Mouse (Mus musculus) embryonic facial prominence, embryonic 11.5 days (tissue): ENCODE measurements around the gene Card10. TPM values are rescaled to one million over a fixed set of nuclear protein-coding genes. Genes with fewer than 3 reads are reported as not detected.
A peak's percentile ranks its signal among the peaks of the same experiment; 100 is the strongest.

ENCODE experiments used
- ATAC-seq: fragments of 200-750 bp; cut with Nextera tagmentation; replicated peaks from 2 replicates; pipeline ENCODE4 v1.8.0; 2017; ENCODE audit warnings: low read depth; ENCODE audit not compliant: insufficient number of reproducible peaks, low FRiP score, low TSS enrichment
- DNase-seq: peaks from one replicate; pipeline ENCODE4 v3.0.0-alpha.2; 2015; ENCODE audit warnings: low spot score
- H3K27ac ChIP-seq: fragments of 300-500 bp; sonication (generic); replicated peaks from 2 replicates; pipeline ENCODE4 v1.5.1; 2014; ENCODE audit warnings: mild to moderate bottlenecking, low read depth, low read length, control low read depth
- H3K27me3 ChIP-seq: fragments of 300-500 bp; sonication (generic); 2 replicates; pipeline ENCODE4 v1.6.1; 2014; ENCODE audit warnings: mild to moderate bottlenecking, low read length, moderate library complexity, mixed read lengths; ENCODE audit not compliant: control insufficient read depth, insufficient read depth
- H3K36me3 ChIP-seq: fragments of 300-500 bp; sonication (generic); replicated peaks from 2 replicates; pipeline ENCODE4 v1.6.1; 2014; ENCODE audit warnings: low read depth, mild to moderate bottlenecking, low read length, moderate library complexity, mixed read lengths; ENCODE audit not compliant: control insufficient read depth, insufficient read depth
- H3K4me1 ChIP-seq: fragments of 300-500 bp; sonication (generic); 2 replicates; pipeline ENCODE4 v1.6.1; 2014; ENCODE audit warnings: low read length, mixed read lengths; ENCODE audit not compliant: control insufficient read depth, insufficient read depth
- H3K4me2 ChIP-seq: fragments of 300-500 bp; sonication (generic); 2 replicates; pipeline ENCODE4 v1.6.1; 2014; ENCODE audit warnings: low read depth, mild to moderate bottlenecking, control low read depth, low read length, moderate library complexity
- H3K4me3 ChIP-seq: fragments of 300-500 bp; sonication (generic); 2 replicates; pipeline ENCODE4 v1.5.1; 2014; ENCODE audit warnings: low read depth, low read length, control low read depth
- H3K9ac ChIP-seq: fragments of 300-500 bp; sonication (generic); replicated peaks from 2 replicates; pipeline ENCODE4 v1.6.1; 2014; ENCODE audit warnings: mild to moderate bottlenecking, control low read depth, low read length
- H3K9me3 ChIP-seq: fragments of 300-500 bp; sonication (generic); replicated peaks from 2 replicates; pipeline ENCODE4 v1.6.1; 2016; ENCODE audit warnings: mild to moderate bottlenecking, low read length, inconsistent platforms, mixed read lengths; ENCODE audit not compliant: control insufficient read depth
- WGBS: fragments of 180-500 bp; shearing (Covaris S2); extraction: QIAGEN DNeasy Blood & Tissue Kit; methylation state at CpG from one replicate; pipeline ENCODE4 v1.1.7; 2014; 5-methylcytosine and 5-hydroxymethylcytosine counted together
- polyA plus RNA-seq: library from polyadenylated mRNA; unstranded; fragments of >200 nt; fragmentation: Nextera tagmentation; extraction: Ambion mirVana; gene quantifications from 2 replicates; pipeline ENCODE4 v1.2.1, GENCODE M21; 2014

Gene Card10
- polyA plus RNA-seq, 1 experiment from 2014 or later = 1.8 TPM

DNA sequence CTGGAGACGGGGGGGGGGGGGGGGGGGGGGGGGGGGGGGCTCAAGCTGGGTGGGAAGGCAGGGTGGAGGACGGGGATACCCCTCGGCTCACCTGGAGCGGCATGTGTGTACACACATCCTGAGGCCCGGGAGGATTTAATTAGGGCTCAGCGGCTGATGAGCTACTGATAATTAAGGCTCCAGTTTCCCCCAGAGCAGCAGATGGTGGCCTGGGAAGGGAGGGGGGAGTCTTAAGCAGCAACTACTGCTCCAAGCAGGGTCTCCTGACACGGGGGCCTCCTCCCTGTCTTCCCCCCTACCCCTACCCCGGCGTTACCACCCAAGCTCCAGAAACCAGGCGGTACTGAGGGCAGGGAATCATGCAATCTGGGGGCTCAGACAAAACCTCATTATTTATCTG, 39.6 kb downstream of the Card10 start:
- Histone ChIP-seq H3K4me1 (no peaks in the 10 kb centered on the region), H3K27ac (no peak overlapping the region), H3K9me3 (no peaks in the 10 kb centered on the region), H3K4me3 (no peak overlapping the region), H3K27me3 (no peaks in the 10 kb centered on the region), H3K36me3 (no peaks in the 10 kb centered on the region), H3K4me2 (no peak overlapping the region), H3K9ac (no peak overlapping the region)
- peak; percentile 35 for DNase-seq
- ATAC-seq = no peak
- WGBS = 37% methylated on average over 9 of the region's 10 CpGs

DNA sequence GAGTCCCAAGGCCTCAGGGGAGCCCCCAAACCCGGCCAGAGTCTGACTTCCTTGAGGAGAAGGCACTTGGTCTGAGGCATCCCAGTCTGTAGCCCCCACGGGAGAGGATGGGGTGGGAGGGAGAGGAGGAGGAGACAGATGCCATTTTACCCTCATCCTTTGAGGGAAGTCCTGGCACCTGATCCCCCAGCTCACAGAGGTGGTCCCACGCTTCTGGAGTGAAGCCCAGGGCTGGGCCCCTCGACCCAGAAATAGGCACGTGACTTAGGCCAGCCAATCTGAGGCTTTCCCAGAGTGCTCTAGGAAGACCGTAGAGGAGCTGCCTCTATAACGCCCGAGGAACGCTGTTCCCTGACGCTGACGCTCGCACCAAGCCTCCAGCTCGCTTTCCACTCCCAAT, 41.7 kb downstream of the Card10 start:
- no peaks in the 10 kb centered on the region for H3K27me3 ChIP-seq
- H3K36me3 ChIP-seq = no peaks in the 10 kb centered on the region
- H3K27ac ChIP-seq = no peak overlapping the region
- no peaks in the 10 kb centered on the region for H3K4me1 ChIP-seq
- no peak overlapping the region for H3K9ac ChIP-seq
- WGBS = 79% methylated on average over 13 of the region's 13 CpGs
- no peak overlapping the region for H3K4me2 ChIP-seq
- no peaks in the 10 kb centered on the region for H3K9me3 ChIP-seq
- no peak overlapping the region for H3K4me3 ChIP-seq
- DNase-seq = no peak
- no peak for ATAC-seq

DNA sequence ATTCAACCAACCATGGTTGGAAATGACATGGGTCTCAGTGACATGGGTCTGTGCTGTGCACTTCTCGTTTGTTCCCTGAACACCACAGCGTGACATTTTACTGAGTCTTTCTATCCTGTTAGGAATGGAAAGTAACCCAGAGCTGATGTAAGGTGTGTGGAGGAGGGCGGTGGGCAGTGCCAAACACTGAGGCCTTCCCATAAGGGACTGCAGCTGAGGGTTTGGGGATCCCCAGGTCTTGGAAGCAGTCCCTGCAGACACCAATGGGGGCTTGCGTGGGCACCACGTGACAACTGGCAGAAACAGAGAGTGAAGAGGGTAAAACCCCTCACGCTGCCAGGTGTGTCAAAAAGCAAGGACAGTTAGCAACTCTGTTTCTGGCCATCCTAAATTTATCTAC, 44.7 kb downstream of the Card10 start:
- no peak for DNase-seq
- no peaks in the 10 kb centered on the region for H3K36me3 ChIP-seq
- no peak overlapping the region for H3K4me3 ChIP-seq
- no peak for ATAC-seq
- no peaks in the 10 kb centered on the region for H3K4me1 ChIP-seq
- H3K9ac ChIP-seq = no peak overlapping the region
- 83% methylated on average over 6 of the region's 6 CpGs for WGBS
- H3K9me3 ChIP-seq = no peaks in the 10 kb centered on the region
- no peaks in the 10 kb centered on the region for H3K27me3 ChIP-seq
- H3K27ac ChIP-seq = no peak overlapping the region
- no peak overlapping the region for H3K4me2 ChIP-seq

DNA sequence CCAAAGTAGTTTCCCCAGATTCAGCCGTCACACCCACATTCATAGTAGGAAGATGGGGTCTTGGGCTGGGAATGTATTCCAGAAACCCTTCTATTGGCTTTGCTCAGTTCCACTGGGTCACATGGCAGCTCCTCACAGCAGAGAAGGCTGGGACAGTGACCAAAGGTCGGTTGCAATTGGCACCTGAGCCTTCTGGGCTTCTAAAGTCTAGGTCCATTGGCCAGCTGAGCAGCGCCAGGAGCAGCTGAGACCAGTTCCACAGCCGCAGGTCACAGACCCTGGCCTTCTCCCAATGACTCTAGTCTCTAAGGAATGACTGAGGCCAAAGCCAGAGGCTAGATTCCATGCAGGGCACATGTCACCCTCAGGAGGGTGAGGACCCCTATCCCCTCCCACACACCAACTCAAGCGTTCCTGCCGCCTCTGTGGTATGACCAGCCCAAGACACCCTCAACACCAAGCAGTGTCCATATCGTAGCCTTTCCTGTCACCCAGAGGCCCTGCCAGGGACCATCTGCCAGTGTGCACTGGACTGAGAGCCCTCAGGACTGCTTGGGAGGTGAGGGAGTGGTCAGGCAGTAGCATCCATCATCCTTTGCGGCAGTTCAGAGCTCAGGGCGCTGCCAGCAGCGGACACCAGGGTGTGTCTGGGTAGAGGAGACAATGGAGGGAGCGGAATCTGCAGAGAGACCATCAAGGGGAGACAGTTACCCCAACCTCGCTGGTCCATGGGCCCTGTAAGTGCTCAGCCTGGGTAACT, 46.7 kb downstream of the Card10 start:
- no peaks in the 10 kb centered on the region for H3K9me3 ChIP-seq
- H3K4me2 ChIP-seq = no peak overlapping the region
- no peak overlapping the region for H3K4me3 ChIP-seq
- no peak overlapping the region for H3K27ac ChIP-seq
- no peaks in the 10 kb centered on the region for H3K27me3 ChIP-seq
- H3K4me1 ChIP-seq = no peaks in the 10 kb centered on the region
- H3K36me3 ChIP-seq = no peaks in the 10 kb centered on the region
- no peak for DNase-seq
- H3K9ac ChIP-seq = no peak overlapping the region
- no peak for ATAC-seq
- WGBS = 75% methylated on average over 12 of the region's 12 CpGs

DNA sequence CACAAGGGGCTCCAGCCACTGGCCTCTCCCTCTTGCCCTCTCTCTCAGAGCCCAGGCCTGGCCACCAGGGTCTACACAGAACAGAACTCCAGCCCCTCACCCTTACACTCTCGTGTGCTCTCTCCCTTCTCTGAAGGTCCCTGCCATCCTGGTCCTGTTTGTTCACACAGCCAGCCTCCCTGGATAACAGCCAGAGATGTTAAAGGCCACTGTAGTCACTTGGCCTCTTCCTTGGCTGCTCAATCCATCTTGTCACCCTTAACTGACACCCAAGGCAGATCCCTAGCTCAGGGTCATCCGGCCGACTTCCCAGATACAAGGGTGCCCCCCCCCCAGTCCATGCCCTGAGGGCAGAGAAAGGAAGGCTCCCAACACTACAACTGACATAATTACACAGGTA, 47.6 kb downstream of the Card10 start:
- Histone ChIP-seq H3K4me1 (no peaks in the 10 kb centered on the region), H3K9me3 (no peaks in the 10 kb centered on the region), H3K27ac (no peak overlapping the region), H3K9ac (no peak overlapping the region), H3K4me2 (no peak overlapping the region), H3K4me3 (no peak overlapping the region), H3K36me3 (no peaks in the 10 kb centered on the region), H3K27me3 (no peaks in the 10 kb centered on the region)
- DNase-seq = no peak
- no peak for ATAC-seq
- 68% methylated on average over 3 of the region's 3 CpGs for WGBS

DNA sequence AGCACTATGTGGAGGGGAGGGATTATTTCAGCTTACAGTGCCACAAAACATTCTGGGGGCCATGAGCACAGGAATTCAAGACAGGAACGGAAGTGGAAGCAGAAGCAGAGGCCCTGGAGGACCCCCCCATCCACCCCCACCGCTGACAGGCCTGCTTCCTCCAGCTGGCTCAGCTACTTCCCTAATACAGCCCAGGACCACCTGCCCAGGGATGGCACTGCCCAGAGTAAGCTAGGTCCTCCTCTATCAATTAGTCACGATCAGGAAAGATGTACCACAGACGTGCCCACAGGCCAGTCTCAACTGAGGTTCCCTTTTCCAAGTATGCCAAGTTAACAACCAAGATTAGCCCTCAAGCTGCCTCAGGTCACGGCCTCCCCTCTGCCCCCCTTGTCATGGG, 48.7 kb downstream of the Card10 start:
- Histone ChIP-seq H3K4me2 (no peak overlapping the region), H3K4me3 (no peak overlapping the region), H3K9ac (no peak overlapping the region), H3K4me1 (no peaks in the 10 kb centered on the region), H3K27me3 (no peaks in the 10 kb centered on the region), H3K27ac (no peak overlapping the region), H3K9me3 (no peaks in the 10 kb centered on the region), H3K36me3 (no peaks in the 10 kb centered on the region)
- no peak for DNase-seq
- ATAC-seq = no peak
- 70% methylated on average over 5 of the region's 5 CpGs for WGBS

DNA sequence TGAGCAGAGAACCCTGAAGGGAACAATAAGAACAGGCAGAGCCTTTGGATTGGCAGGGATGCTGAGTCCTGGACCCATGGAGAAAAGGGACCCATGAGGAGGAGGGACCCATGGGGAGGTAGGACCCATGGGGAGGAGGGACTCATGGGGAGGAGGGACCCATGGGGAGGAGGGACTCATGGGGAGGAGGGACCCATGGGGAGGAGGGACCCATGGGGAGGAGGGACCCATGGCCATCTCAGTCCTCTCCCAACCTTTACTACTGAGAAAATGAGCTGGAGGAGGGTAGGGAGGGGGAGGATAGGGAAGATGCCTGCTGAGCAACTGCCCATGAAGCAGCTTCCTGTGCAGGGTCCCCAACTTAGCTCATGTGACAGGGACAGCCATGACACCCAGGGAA, 49.9 kb downstream of the Card10 start:
- no peaks in the 10 kb centered on the region for H3K9me3 ChIP-seq
- H3K27me3 ChIP-seq = no peaks in the 10 kb centered on the region
- H3K27ac ChIP-seq = no peak overlapping the region
- no peak for ATAC-seq
- DNase-seq = no peak
- no peak overlapping the region for H3K4me2 ChIP-seq
- H3K4me1 ChIP-seq = no peaks in the 10 kb centered on the region
- H3K9ac ChIP-seq = no peak overlapping the region
- no peak overlapping the region for H3K4me3 ChIP-seq
- H3K36me3 ChIP-seq = no peaks in the 10 kb centered on the region

DNA sequence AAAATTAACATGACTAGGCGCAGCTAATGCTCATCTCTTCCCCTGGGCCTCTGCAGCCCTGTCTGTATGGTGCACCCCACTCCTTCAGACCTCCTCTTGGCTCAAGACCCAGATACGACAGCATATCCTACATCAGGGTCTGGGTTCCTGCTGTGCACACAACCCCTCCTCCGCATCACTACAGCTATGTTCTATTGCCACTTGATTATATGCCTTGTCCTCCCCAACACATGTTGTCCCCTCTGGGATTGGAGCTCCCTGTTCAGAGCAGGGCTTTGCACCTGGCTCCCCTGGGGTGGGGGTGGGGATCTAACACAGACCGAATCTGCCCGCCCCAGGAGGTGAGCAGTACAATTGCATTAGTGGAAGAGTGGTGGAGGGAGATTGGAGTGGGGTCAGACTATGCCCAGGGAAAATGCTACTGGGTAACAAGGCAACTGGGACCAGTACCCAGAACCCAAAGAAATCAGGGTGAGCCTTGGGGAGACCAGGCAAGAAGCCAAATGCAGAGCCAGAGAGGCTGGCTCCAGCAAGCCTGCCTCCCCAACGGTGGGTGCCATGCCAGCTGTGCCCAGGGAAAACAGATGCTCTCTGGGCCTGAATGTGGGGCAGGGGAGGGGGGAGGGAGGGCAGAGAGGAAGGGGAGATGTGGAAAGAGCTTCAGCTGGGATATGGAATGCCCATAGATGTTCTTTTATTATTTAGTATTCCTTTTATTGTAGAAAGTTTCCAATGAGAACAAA, 52.1 kb downstream of the Card10 start:
- Histone ChIP-seq H3K27ac (no peak overlapping the region), H3K9ac (no peak overlapping the region), H3K4me3 (no peak overlapping the region), H3K36me3 (no peaks in the 10 kb centered on the region), H3K27me3 (no peaks in the 10 kb centered on the region), H3K4me2 (no peak overlapping the region), H3K4me1 (no peaks in the 10 kb centered on the region), H3K9me3 (no peaks in the 10 kb centered on the region)
- ATAC-seq (0 out of 2 replicates have a peak, but pooled peaks have one; percentile 24), DNase-seq (no peak)
- WGBS = 64% methylated on average over 6 of the region's 6 CpGs
